Mouse (Mus musculus): ENCODE results near the gene Rbfox1.

DNA sequence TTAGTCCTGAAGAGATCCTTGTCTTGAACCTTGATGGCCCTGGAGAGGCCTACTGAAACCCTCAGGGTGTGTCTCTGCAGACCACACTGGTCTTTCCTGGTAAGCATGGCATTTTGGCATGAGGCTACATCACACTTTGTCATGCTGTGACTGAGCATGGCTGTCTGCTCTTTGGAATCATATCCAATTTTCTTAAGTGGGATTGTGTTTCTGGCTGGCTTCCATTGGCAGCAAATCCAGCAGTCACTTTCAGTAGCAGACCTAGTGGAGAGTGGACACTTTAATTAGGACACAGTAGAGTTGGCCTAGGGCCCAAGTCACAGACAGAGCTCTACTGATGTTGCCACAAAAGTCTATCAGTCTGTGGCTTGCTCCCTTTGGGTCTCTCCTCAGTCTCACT lies 1100.9 kb downstream of the Rbfox1 start:
- TF ChIP-seq CTCF (IDR thresholded peaks at IDR 0.05; ENCODE audit: low read depth, low read length) = no peak
- no peak for TF ChIP-seq POLR2A (IDR thresholded peaks at IDR 0.05; ENCODE audit: borderline replicate concordance, low read depth, low read length)

All from bone marrow macrophage, adult 2 months (primary cell).